Mouse (Mus musculus): Measurements from ENCODE around the gene Nek5.
"Not testable (repeated sequence)": the region's sequence is repeated elsewhere in the genome, so short reads cannot be mapped to it uniquely, and the experiment has no call there.

Gene Nek5

GRCm38 (mm10) chr8:22124220-22125152 is at the start of gene Nek5:
TSS of gene Nek5 (minus strand) at chr8:22125053.
- peak; percentile 22 for DNase-seq (ENCODE audit: low read depth)

DNA sequence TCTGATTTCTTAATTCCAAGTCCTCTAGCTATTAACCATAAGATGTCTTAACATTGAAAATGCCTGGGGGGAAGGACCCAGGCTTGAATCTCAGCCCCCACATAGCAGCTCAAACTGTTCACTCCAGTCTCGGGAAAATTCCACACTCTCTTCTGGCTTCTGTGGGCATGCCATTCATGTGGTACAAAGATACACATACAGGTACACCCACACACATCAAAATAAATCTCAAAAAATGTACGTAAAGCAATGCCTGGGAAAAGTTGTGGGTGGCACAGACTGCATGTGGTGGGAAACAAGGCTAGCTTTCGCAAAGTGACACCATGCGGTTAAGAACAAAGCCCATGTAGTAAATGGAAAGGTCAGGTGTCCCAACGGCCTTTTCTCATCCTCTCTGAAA is 44.3 kb upstream of the Nek5 start:
- DNase-seq (ENCODE audit: low read depth), result no peak

GRCm38 (mm10) chr8:22166080-22166603 is 41.3 kb upstream of the Nek5 start, which contains the start of gene Nek3:
TSS of gene Nek3 (minus strand) at chr8:22166435.
- DNase-seq (ENCODE audit: low read depth), result peak; percentile 96

- peak; percentile 20 for DNase-seq (ENCODE audit: low read depth)
Observed at GRCm38 (mm10) chr8:22165251-22166079, 40.6 kb upstream of the Nek5 start.

DNA sequence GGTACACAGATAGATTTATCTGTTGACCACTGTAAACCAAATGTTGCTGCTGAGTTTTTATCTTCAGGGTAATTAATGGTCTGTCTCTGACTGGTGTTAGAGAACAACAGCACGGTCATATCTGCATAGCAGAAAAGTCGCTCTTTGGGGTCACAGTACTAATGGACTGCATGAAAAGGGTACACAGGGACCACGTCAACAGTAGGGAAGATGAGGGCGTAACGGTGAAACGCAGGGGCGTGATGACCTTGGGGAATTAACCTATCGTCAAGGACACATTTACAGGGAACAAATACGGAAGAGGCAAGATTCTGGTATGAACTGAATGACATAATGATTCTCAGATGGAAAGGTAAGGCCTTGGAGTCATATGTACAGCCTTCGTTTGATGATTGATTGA is 39.6 kb upstream of the Nek5 start:
- DNase-seq (ENCODE audit: low read depth), result no peak

- no peak for DNase-seq (ENCODE audit: low read depth)
Observed at GRCm38 (mm10) chr8:22162206-22162605, 37.4 kb upstream of the Nek5 start.

DNA sequence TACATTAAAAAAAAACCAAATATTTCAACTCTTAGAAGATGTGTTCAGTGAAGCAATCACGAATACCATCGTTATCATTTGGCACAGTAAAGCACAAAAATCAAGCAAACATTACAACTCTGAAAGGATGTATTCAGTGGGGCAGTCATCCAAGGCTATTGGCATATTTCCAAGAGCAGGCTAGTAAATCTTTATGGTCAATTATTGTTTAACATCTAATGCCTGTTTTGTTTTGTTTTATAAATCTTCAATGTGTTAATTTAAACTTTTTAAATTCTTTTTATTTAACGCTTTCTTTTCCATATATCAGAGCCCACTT is 25.5 kb upstream of the Nek5 start:
- peak; percentile 52 for DNase-seq (ENCODE audit: low read depth)

DNA sequence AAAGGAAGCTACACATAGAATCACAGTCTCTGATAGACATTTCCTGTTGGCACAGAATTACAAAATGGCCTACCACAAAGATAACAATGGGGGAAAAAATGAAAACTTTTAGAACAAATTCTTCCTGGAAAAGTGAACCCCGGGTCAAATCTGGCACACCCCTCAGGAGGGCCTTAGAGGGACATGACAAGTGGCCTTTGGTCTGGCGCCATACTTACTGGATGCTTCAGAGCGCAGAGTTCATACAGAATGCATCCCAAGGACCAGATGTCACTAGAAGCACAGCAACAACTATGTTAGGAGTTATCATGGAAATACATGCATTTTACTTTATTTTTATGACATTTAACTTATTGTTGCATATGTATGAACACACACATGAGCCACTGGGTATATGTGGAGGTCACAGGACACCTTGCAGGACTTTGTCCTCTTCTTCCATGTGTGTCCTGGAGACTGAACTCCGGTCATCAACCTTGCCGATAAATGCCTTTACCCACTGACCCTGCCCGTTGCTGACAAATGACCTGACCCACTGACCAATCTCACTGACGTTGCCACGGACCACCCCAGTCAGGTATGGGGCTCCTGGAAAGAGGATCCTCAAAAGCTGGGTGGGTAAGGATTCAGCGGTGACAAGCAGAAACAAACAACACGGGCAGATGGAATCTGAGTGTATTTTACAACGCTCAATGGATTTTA is 24.9 kb upstream of the Nek5 start:
- DNase-seq (ENCODE audit: low read depth), result no peak

GRCm38 (mm10) chr8:22148367-22148740 is 23.5 kb upstream of the Nek5 start:
- no peak for DNase-seq (ENCODE audit: low read depth)

- no peak for DNase-seq (ENCODE audit: low read depth)
Observed at GRCm38 (mm10) chr8:22147706-22148366, 23.0 kb upstream of the Nek5 start.

GRCm38 (mm10) chr8:22145831-22146230 is 21.0 kb upstream of the Nek5 start:
- DNase-seq (ENCODE audit: low read depth), result no peak

DNA sequence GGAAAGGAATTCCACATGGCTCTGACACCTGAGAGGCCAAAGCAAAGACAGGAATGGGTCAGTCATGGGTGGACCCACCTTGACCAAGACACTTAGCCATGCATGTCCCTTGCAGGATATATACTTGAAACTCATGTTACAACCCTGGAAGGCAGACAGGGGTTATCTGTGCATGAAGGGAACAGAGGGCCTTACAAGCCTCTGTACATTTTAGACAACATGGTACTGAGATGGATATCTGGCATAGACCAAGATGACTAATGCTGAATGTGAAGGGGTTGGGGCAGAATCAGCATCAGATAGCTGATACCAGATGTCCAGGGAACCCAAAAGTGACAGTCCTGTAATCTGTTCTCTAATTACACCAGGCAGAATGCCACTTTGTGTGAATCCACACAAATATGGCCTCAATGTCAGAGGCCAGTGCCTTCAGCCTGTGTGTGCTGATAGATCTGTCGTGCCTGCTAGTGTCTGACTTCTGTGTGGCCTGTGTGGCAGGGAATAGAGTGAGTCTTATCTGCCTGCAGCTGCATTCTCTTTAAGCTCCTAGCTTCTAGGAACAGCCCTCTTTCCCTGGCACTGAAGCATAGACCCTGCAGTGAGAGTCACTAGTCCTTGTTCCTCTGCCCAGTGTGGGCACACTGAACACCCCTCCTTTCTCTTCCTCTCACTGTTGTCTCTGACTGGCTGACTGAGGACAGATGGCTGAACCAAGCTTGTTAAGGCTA is 19.1 kb upstream of the Nek5 start:
- no peak for DNase-seq (ENCODE audit: low read depth)

DNA sequence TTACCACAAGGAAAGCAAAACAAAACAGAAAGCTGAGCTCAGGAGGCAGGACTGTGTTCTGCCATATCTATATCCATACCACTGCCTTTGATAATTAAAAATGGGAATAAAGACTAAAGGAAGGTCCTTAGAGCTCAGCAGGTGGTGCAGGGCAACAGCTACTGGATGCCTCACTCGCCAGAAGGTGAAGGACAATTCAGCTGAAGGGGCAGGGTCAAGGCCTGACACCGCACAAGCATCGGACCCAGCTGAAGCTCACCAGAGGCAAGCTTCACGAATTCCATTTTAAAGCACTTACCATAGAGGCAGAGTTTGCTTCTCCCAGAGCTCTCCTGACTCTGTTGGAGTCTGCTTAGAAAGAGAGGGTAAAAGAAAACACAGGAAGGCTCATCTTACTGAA is 17.7 kb upstream of the Nek5 start:
- DNase-seq (ENCODE audit: low read depth), result no peak

GRCm38 (mm10) chr8:22141836-22142385 is 17.1 kb upstream of the Nek5 start:
- DNase-seq (ENCODE audit: low read depth), result no peak

DNA sequence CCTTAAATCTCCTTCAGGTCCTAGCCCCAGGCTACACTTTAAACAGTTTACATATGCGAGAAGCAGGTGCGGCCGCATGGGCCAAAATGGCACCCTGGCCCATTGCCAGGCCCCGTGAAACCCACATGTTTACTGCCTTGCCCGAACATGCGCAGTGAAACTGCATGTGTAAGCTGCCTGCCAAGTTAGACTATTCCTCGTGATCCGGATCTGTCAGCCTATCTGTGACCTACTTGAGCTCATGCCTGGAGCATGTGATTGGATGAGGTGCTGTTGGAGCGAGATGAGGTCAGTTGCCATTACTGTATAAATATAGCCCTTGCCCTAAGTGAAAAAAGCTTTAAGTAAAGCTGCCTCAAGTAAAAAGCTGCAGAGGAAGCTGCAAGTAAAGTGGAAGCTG is 11.6 kb upstream of the Nek5 start:
- DNase-seq (ENCODE audit: low read depth), result not testable (repeated sequence)

GRCm38 (mm10) chr8:22134750-22135135 is 9.9 kb upstream of the Nek5 start:
- no peak for DNase-seq (ENCODE audit: low read depth)

- no peak for DNase-seq (ENCODE audit: low read depth)
Observed at GRCm38 (mm10) chr8:22134078-22134749, 9.4 kb upstream of the Nek5 start.

- no peak for DNase-seq (ENCODE audit: low read depth)
Observed at GRCm38 (mm10) chr8:22132062-22132461, 7.2 kb upstream of the Nek5 start.

DNA sequence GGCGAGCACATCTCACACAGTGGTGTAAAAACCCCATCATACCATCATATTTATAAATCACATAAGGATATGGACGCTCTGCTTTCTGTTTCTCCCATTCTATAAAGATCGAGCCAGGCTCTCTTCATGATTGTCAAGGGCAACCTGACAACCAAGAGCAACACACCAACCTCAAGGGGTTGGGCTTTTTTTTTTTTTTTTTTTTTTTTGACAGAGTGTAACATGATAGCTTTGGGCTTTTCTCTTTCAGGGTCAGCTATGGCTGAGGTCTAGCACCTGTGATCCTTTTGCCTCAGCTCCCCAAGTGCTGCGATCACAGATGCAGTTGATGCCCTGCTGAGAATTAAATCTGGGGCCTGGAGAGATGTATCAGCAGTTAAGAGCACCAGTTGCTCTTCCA is 17.8 kb downstream of the Nek5 start:
- no peak for DNase-seq (ENCODE audit: low read depth)

DNA sequence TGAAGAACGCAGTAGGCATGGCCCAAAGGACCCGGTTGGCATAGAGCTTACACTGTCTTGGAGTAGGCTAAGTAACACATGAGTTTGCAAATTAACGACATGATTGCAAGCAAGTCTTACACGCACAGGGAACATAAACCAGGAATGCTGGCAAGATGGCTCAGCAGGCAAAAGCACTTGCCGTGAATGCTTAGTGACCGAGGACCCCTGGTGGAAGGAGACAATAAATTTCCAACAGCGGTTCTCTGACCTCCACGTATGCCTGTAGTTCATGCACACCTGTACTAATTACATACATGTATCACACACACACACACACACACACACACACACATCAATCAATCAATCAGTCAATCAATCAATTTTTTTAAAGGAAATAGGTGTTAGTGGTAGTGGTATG is 33.3 kb downstream of the Nek5 start:
- DNase-seq (ENCODE audit: low read depth), result peak; percentile 43

All from NIH3T3 (cell line).